Mouse (Mus musculus) CD8-positive naive resting alpha-beta T cell, adult 2 months (primary cell): ENCODE measurements around the gene Omd.
"Not testable (repeated sequence)": the region's sequence is repeated elsewhere in the genome, so short reads cannot be mapped to it uniquely, and the experiment has no call there.

ENCODE experiments used
- DNase-seq, 2 experiments: peaks; one replicate each; pipeline ENCODE4 v3.0.0; 2022; ENCODE audit warnings: low read depth in 2 of 2, low spot score in 2 of 2

Gene Omd

GRCm38 (mm10) chr13:49581541-49582530, at the start of gene Omd:
Gene Omd (plus strand): TSS chr13:49582462.
- no peak for DNase-seq

- DNase-seq, result no peak
Measured at GRCm38 (mm10) chr13:49536946-49537345, 45.3 kb upstream of the Omd start.

- DNase-seq, result no peak
Measured at GRCm38 (mm10) chr13:49538693-49539092, 43.6 kb upstream of the Omd start.

GRCm38 (mm10) chr13:49544279-49544678, 38.0 kb upstream of the Omd start, which contains the start of gene Aspn:
Gene Aspn (plus strand): TSS chr13:49544443.
- DNase-seq, result no peak

GRCm38 (mm10) chr13:49545646-49546045, 36.6 kb upstream of the Omd start:
- DNase-seq, result no peak

- no peak for DNase-seq
Measured at GRCm38 (mm10) chr13:49546517-49546916, 35.7 kb upstream of the Omd start.

GRCm38 (mm10) chr13:49547563-49548150, 34.6 kb upstream of the Omd start:
- DNase-seq, result no peak

- no peak for DNase-seq
Measured at GRCm38 (mm10) chr13:49549616-49550015, 32.6 kb upstream of the Omd start.

- DNase-seq, result no peak
Measured at GRCm38 (mm10) chr13:49554519-49554918, 27.7 kb upstream of the Omd start.

- no peak for DNase-seq
Measured at GRCm38 (mm10) chr13:49556203-49556602, 26.1 kb upstream of the Omd start.

- no peak for DNase-seq
Measured at GRCm38 (mm10) chr13:49556924-49557323, 25.3 kb upstream of the Omd start.

- no peak for DNase-seq
Measured at GRCm38 (mm10) chr13:49559185-49559584, 23.1 kb upstream of the Omd start.

- no peak for DNase-seq
Measured at GRCm38 (mm10) chr13:49560886-49561285, 21.4 kb upstream of the Omd start.

- DNase-seq, result no peak
Measured at GRCm38 (mm10) chr13:49564347-49564746, 17.9 kb upstream of the Omd start.

GRCm38 (mm10) chr13:49570371-49570770, 11.9 kb upstream of the Omd start:
- no peak for DNase-seq

GRCm38 (mm10) chr13:49571418-49571817, 10.8 kb upstream of the Omd start:
- no peak for DNase-seq

- no peak for DNase-seq
Measured at GRCm38 (mm10) chr13:49583859-49584258, 1.6 kb downstream of the Omd start.

- DNase-seq, result no peak
Measured at GRCm38 (mm10) chr13:49584307-49585005, 2.2 kb downstream of the Omd start.

GRCm38 (mm10) chr13:49586062-49586461, 3.8 kb downstream of the Omd start:
- DNase-seq, result no peak

GRCm38 (mm10) chr13:49602541-49602940, 20.3 kb downstream of the Omd start:
- DNase-seq, result not testable (repeated sequence)

GRCm38 (mm10) chr13:49603603-49604002, 21.3 kb downstream of the Omd start:
- no peak for DNase-seq

GRCm38 (mm10) chr13:49607714-49608113, 25.5 kb downstream of the Omd start, which contains the start of gene Ogn:
Gene Ogn (plus strand): TSS chr13:49608046.
- DNase-seq, result no peak
